Mouse (Mus musculus) stomach, postnatal 0 days (tissue): Measurements from ENCODE around the gene Egflam. TPM values are rescaled to one million over a fixed set of nuclear protein-coding genes. Genes with fewer than 3 reads are reported as not detected.

Source experiments
- ATAC-seq: fragments of 200-750 bp; cut with Nextera tagmentation; 2 replicates; pipeline ENCODE4 v1.8.0; 2017; ENCODE audit not compliant: low FRiP score, low TSS enrichment
- DNase-seq: peaks from one replicate; pipeline ENCODE4 v3.0.0-alpha.2; 2016; ENCODE audit warnings: low spot score
- H3K27ac ChIP-seq: fragments of 300-500 bp; sonication (generic); replicated peaks from 2 replicates; pipeline ENCODE4 v1.5.1; 2014; ENCODE audit warnings: mild to moderate bottlenecking, control low read depth
- H3K27me3 ChIP-seq: fragments of 300-500 bp; sonication (generic); 2 replicates; pipeline ENCODE4 v1.6.1; 2014; ENCODE audit warnings: low read length; ENCODE audit not compliant: control insufficient read depth, insufficient read depth
- H3K36me3 ChIP-seq: fragments of 300-500 bp; sonication (generic); 2 replicates; pipeline ENCODE4 v1.6.1; 2014; ENCODE audit warnings: low read length, mixed read lengths; ENCODE audit not compliant: control insufficient read depth, insufficient read depth
- H3K4me1 ChIP-seq: fragments of 300-500 bp; sonication (generic); replicated peaks from 2 replicates; pipeline ENCODE4 v1.6.1; 2014; ENCODE audit warnings: antibody characterized with exemption; ENCODE audit not compliant: control insufficient read depth, insufficient read depth
- H3K4me2 ChIP-seq: fragments of 300-500 bp; sonication (generic); replicated peaks from 2 replicates; pipeline ENCODE4 v1.6.1; 2014; ENCODE audit warnings: low read depth, mild to moderate bottlenecking, control low read depth, moderate library complexity
- H3K4me3 ChIP-seq: fragments of 300-500 bp; sonication (generic); 2 replicates; pipeline ENCODE4 v1.5.1; 2014; ENCODE audit warnings: low read depth, low read length, control low read depth
- H3K9ac ChIP-seq: fragments of 300-500 bp; sonication (generic); 2 replicates; pipeline ENCODE4 v1.6.1; 2014; ENCODE audit warnings: mild to moderate bottlenecking, low read length, control low read depth, mixed read lengths
- H3K9me3 ChIP-seq: fragments of 300-500 bp; sonication (generic); 2 replicates; pipeline ENCODE4 v1.6.1; 2016; ENCODE audit warnings: low read length; ENCODE audit not compliant: control insufficient read depth
- CTCF ChIP-seq: IDR thresholded peaks from 2 replicates; pipeline ENCODE4 v1.5.1; 2016; ENCODE audit warnings: antibody characterized with exemption, low read depth, mild to moderate bottlenecking, moderate library complexity
- EP300 ChIP-seq: optimal IDR thresholded peaks from 2 replicates; pipeline ENCODE3; 2016; ENCODE audit warnings: antibody characterized with exemption
- WGBS: fragments of 180-500 bp; shearing (Covaris S2); extraction: QIAGEN DNeasy Blood & Tissue Kit; methylation state at CpG from one replicate; pipeline ENCODE4 v1.1.7; 2014; 5-methylcytosine and 5-hydroxymethylcytosine counted together
- polyA plus RNA-seq: library from polyadenylated mRNA; unstranded; fragments of >200 nt; fragmentation: Nextera tagmentation; extraction: Ambion mirVana; gene quantifications from 2 replicates; pipeline ENCODE4 v1.2.1, GENCODE M21; 2015

Gene Egflam
- polyA plus RNA-seq, 1 experiment from 2014 or later, result 6.6 TPM

DNA sequence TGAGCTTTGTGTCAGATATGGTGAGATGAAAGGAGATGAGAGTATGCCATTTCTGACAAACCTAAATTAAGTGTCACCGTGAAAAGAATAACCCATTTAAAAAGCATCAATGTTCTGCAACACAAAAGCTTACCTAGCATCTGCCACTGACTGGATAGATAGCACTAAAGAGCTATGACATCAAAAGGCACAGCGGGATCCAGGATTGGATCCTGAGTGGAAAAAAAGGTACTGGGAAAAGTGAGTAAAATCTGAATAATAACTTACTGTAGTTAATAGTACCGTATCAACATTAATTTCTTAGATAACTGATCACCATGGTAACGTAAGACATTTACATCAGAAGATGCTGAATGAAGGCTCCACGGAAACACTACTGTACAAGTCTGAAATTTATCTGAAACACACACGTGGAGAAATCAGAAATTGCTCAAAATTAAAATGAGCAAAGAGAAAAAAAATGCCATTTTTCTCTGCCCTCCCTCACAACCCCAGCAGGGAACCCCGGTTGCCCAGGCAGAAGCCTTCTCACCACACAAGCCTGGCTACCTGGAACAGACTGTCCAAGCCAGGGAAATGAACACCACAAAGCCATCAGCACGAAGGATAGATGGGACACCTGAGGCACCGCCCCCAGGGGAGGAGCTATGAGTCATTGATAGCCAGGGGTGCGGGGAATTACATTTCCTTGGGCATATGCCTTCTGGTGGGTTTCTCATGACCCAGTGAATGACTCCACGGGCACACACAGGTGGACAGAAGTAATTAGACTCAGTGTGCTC, 63.5 kb downstream of the Egflam start:
- no peak overlapping the region for H3K4me3 ChIP-seq
- H3K4me2 ChIP-seq, result no peak overlapping the region
- no peaks in the 10 kb centered on the region for H3K4me1 ChIP-seq
- H3K9ac ChIP-seq, result no peak overlapping the region
- no peak for ATAC-seq
- H3K27me3 ChIP-seq, result no peaks in the 10 kb centered on the region
- no peaks in the 10 kb centered on the region for H3K9me3 ChIP-seq
- WGBS, result 81% methylated on average over 11 of the region's 11 CpGs
- no peak overlapping the region for H3K27ac ChIP-seq
- DNase-seq, result no peak
- TF ChIP-seq EP300 (no peak), CTCF (no peak)
- H3K36me3 ChIP-seq, result no peaks in the 10 kb centered on the region

DNA sequence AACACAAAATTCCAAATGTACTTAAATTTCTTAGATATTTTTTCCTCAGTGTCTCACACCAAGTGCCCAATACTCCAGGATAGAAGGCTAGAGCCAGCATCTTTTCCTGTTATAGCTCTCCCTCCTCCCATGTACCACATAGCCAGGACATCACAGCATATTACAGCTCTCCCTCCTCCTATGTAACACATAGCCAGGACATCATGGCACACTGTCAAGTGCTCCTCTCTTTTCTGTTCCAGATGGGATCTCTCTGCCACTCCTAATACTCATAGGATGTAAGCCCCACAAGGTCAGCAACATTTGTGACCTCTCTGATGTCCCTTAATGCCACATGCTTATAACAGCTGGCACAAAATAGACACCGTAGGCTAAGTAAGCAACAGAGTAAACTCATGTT, 65.3 kb downstream of the Egflam start:
- H3K4me2 ChIP-seq, result no peak overlapping the region
- no peaks in the 10 kb centered on the region for H3K36me3 ChIP-seq
- TF ChIP-seq CTCF (no peak), EP300 (no peak)
- H3K27me3 ChIP-seq, result no peaks in the 10 kb centered on the region
- H3K4me3 ChIP-seq, result no peak overlapping the region
- no peaks in the 10 kb centered on the region for H3K9me3 ChIP-seq
- H3K4me1 ChIP-seq, result no peaks in the 10 kb centered on the region
- no peak for ATAC-seq
- DNase-seq, result no peak
- no peak overlapping the region for H3K9ac ChIP-seq
- WGBS, result 79% methylated on average over 1 of the region's 1 CpGs
- H3K27ac ChIP-seq, result no peak overlapping the region

DNA sequence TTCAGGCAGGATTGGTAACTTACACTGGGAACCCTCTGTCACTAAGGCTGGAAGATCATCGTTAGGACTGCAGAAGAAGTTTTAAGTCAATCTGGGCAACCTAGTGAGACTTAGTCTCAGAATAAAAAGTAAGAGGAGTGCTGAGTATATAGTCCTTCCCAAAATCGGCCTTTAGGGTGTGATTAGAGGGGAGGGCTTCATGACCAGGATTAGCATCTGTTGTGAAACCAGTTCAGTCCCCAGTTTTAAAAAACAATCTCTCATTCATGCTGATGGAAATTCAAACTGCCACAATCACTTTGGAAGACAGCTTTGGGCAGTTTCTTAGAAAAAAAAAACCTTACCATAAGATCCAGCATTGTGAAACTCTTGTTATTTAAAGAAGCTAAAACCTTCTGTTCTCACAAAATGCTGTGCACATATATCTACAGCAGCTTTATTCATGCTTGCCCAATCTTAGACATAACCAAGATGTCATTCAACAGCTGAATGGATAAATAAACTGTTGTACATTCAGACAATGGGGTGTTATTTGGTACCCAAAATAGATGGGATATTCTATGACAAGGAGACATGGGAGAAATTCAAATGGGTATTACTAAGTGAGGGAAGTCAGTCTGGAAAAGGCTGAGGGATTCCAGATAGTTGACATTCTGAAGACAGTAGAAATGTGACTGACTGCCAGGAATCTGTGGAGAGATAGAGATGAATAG, 75.4 kb downstream of the Egflam start:
- ATAC-seq, result no peak
- no peak overlapping the region for H3K9ac ChIP-seq
- H3K4me1 ChIP-seq, result no peaks in the 10 kb centered on the region
- no peak overlapping the region for H3K4me2 ChIP-seq
- no peak overlapping the region for H3K4me3 ChIP-seq
- H3K36me3 ChIP-seq, result no peaks in the 10 kb centered on the region
- H3K27me3 ChIP-seq, result no peaks in the 10 kb centered on the region
- WGBS, result 89% methylated on average over 2 of the region's 2 CpGs
- no peak for DNase-seq
- no peak overlapping the region for H3K27ac ChIP-seq
- no peaks in the 10 kb centered on the region for H3K9me3 ChIP-seq
- TF ChIP-seq CTCF (no peak), EP300 (no peak)

DNA sequence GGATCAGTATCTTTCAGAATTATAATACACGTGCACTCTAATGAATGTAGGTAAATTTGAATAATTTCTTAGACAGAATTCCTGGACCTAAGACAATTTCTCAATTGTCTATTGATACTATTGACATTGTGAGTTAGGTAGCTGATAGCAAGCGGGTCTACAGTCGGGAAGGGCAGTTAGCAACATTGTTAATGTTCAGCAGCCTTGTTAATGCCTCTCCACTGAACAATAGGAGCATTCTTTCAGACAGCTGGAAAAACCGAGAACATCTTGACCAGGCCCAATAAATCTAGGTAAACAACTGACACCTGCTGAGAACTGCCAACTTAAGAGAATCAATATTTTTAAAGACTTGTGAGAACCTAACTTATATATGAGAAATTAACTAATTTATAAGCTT, 77.3 kb downstream of the Egflam start:
- H3K27me3 ChIP-seq, result no peaks in the 10 kb centered on the region
- no peaks in the 10 kb centered on the region for H3K9me3 ChIP-seq
- H3K9ac ChIP-seq, result no peak overlapping the region
- ATAC-seq (no peak), DNase-seq (no peak)
- TF ChIP-seq EP300, result no peak
- TF ChIP-seq CTCF, result no peak
- no peak overlapping the region for H3K27ac ChIP-seq
- 49% methylated on average over 4 of the region's 4 CpGs for WGBS
- H3K4me2 ChIP-seq, result no peak overlapping the region
- H3K4me3 ChIP-seq, result no peak overlapping the region
- no peaks in the 10 kb centered on the region for H3K36me3 ChIP-seq
- H3K4me1 ChIP-seq, result no peaks in the 10 kb centered on the region

DNA sequence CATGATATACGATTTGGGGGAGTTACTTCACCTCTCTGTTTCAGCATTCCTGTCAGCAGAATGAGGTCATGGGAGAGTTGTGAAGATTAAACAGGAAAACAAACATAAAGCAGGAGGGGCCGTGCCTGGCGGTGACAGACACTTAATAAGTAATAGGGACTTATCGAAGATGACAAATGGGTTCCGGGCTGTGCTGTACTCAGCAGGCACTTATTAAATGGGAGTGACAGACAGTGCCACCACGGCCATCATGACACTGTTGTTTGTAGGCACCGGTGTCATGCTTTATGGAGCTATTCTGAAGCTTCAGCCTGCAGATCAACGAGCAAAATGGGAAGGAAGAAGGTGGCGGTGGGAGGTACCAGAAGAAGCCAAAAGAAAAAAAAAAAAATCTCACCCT, 82.7 kb downstream of the Egflam start:
- Histone ChIP-seq H3K9ac (no peak overlapping the region), H3K4me1 (no peaks in the 10 kb centered on the region), H3K4me3 (no peak overlapping the region), H3K27ac (no peak overlapping the region), H3K27me3 (no peaks in the 10 kb centered on the region), H3K9me3 (no peaks in the 10 kb centered on the region), H3K4me2 (no peak overlapping the region), H3K36me3 (no peaks in the 10 kb centered on the region; the same call in 1 of the 2 replicates)
- no peak for TF ChIP-seq EP300
- WGBS, result 50% methylated on average over 9 of the region's 9 CpGs
- ATAC-seq (no peak), DNase-seq (no peak)

DNA sequence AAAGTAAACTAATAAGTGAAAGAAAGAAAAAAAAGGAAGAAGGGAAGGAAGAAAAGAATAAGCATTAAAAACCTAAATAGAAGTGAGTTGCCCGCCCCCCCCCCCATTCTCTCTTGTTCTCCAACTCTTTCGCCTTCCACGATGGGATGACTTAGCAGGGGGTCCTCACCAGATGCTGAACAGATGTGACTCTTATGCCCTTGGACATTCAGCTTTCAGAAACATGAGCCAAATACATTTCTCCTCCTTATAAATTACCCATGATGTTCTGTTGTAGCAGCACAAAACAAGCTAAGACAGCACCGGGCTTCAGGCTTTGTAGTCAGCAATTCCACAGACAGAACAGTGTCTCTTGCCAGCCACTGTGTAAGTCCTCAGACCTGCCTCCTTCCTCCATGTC, 89.5 kb downstream of the Egflam start:
- H3K36me3 ChIP-seq, result no peaks in the 10 kb centered on the region
- no peak overlapping the region for H3K9ac ChIP-seq
- TF ChIP-seq EP300 (no peak), CTCF (no peak)
- no peak overlapping the region for H3K4me3 ChIP-seq
- no peaks in the 10 kb centered on the region for H3K4me1 ChIP-seq
- ATAC-seq (no peak), DNase-seq (no peak)
- no peak overlapping the region for H3K27ac ChIP-seq
- no peak overlapping the region for H3K4me2 ChIP-seq
- H3K9me3 ChIP-seq, result no peaks in the 10 kb centered on the region
- 68% methylated on average over 4 of the region's 4 CpGs for WGBS
- no peaks in the 10 kb centered on the region for H3K27me3 ChIP-seq
